Mouse (Mus musculus) hindbrain, postnatal 0 days (tissue): ENCODE measurements at regions not wholly inside any gene's neighbourhood (a gene's known extent, or its start where the extent isn't known, plus 50 kb on each side); places are given as distances from the start of the nearest gene placed in this dataset.
"Not testable (repeated sequence)": the region's sequence is repeated elsewhere in the genome, so short reads cannot be mapped to it uniquely, and the experiment has no call there.

Experiments used
- ATAC-seq: fragments of 200-750 bp; cut with Nextera tagmentation; 2 replicates; pipeline ENCODE4 v1.8.0; 2017; ENCODE audit warnings: mild to moderate bottlenecking, moderate TSS enrichment, moderate library complexity
- DNase-seq: peaks from one replicate; pipeline ENCODE4 v3.0.0-alpha.2; 2015; ENCODE audit warnings: low spot score
- H3K27ac ChIP-seq: fragments of 300-500 bp; sonication (generic); 2 replicates; pipeline ENCODE4 v1.5.1; 2014; ENCODE audit warnings: mild to moderate bottlenecking
- H3K27me3 ChIP-seq: fragments of 300-500 bp; sonication (generic); 2 replicates; pipeline ENCODE4 v1.6.1; 2014; ENCODE audit warnings: low read length, mixed read lengths; ENCODE audit not compliant: insufficient read depth
- H3K36me3 ChIP-seq: fragments of 300-500 bp; sonication (generic); 2 replicates; pipeline ENCODE4 v1.6.1; 2014; ENCODE audit warnings: low read length, mixed read lengths; ENCODE audit not compliant: insufficient read depth
- H3K4me1 ChIP-seq: fragments of 300-500 bp; sonication (generic); 2 replicates; pipeline ENCODE4 v1.6.1; 2014; ENCODE audit warnings: antibody characterized with exemption, low read length, mixed read lengths; ENCODE audit not compliant: insufficient read depth
- H3K4me2 ChIP-seq: fragments of 300-500 bp; sonication (generic); 2 replicates; pipeline ENCODE4 v1.6.1; 2014; ENCODE audit warnings: low read depth, mild to moderate bottlenecking, low read length, moderate library complexity, mixed read lengths
- H3K4me3 ChIP-seq: fragments of 300-500 bp; sonication (generic); 2 replicates; pipeline ENCODE4 v1.5.1; 2014; ENCODE audit warnings: low read length
- H3K9ac ChIP-seq: fragments of 300-500 bp; sonication (generic); replicated peaks from 2 replicates; pipeline ENCODE4 v1.6.1; 2014; ENCODE audit warnings: mild to moderate bottlenecking, low read length, moderate library complexity, mixed read lengths
- H3K9me3 ChIP-seq: fragments of 300-500 bp; sonication (generic); 2 replicates; pipeline ENCODE4 v1.6.1; 2016; ENCODE audit warnings: low read length, mixed read lengths
- CTCF ChIP-seq: IDR thresholded peaks from 2 replicates; pipeline ENCODE4 v1.5.1; 2016; ENCODE audit warnings: antibody characterized with exemption, control low read depth, low read depth
- WGBS: fragments of 180-500 bp; shearing (Covaris S2); extraction: QIAGEN DNeasy Blood & Tissue Kit; methylation state at CpG from one replicate; pipeline ENCODE4 v1.1.7; 2014; 5-methylcytosine and 5-hydroxymethylcytosine counted together

- Histone ChIP-seq H3K4me2 (no peak overlapping the region), H3K36me3 (no peaks in the 10 kb centered on the region), H3K27me3 (no peaks in the 10 kb centered on the region), H3K9ac (no peak overlapping the region), H3K4me1 (no peaks in the 10 kb centered on the region), H3K27ac (no peak overlapping the region), H3K9me3 (no peaks in the 10 kb centered on the region), H3K4me3 (no peak overlapping the region)
- no peak for DNase-seq
- TF ChIP-seq CTCF: no peak
- ATAC-seq: no peak
- WGBS: 60% methylated on average over 4 of the region's 4 CpGs
Measured at GRCm38 (mm10) chr17:63719771-63720170, 143.1 kb upstream of the Fer start.

GRCm38 (mm10) chr17:63720883-63721282, 142.0 kb upstream of the Fer start:
- DNase-seq (peak; percentile 47), ATAC-seq (peak; percentile 58; the same call in 1 of the 2 replicates)
- 37% methylated on average over 4 of the region's 4 CpGs for WGBS
- no peaks in the 10 kb centered on the region for H3K4me1 ChIP-seq
- TF ChIP-seq CTCF: peak; percentile 64
- no peaks in the 10 kb centered on the region for H3K9me3 ChIP-seq
- H3K4me2 ChIP-seq: no peak overlapping the region
- H3K36me3 ChIP-seq: no peaks in the 10 kb centered on the region
- no peak overlapping the region for H3K9ac ChIP-seq
- no peaks in the 10 kb centered on the region for H3K27me3 ChIP-seq
- no peak overlapping the region for H3K4me3 ChIP-seq
- H3K27ac ChIP-seq: no peak overlapping the region

- Histone ChIP-seq H3K27ac (no peak overlapping the region), H3K4me2 (no peak overlapping the region), H3K9me3 (no peaks in the 10 kb centered on the region), H3K27me3 (no peaks in the 10 kb centered on the region), H3K36me3 (no peaks in the 10 kb centered on the region), H3K9ac (no peak overlapping the region), H3K4me1 (no peaks in the 10 kb centered on the region), H3K4me3 (no peak overlapping the region)
- no peak for ATAC-seq
- DNase-seq: no peak
- WGBS: 74% methylated on average over 12 of the region's 12 CpGs
- TF ChIP-seq CTCF: no peak
Measured at GRCm38 (mm10) chr17:63722434-63723004, 140.3 kb upstream of the Fer start.

- no peak overlapping the region for H3K27ac ChIP-seq
- H3K4me3 ChIP-seq: no peak overlapping the region
- no peak overlapping the region for H3K4me2 ChIP-seq
- no peak for DNase-seq
- TF ChIP-seq CTCF: no peak
- ATAC-seq: no peak
- H3K9me3 ChIP-seq: no peaks in the 10 kb centered on the region
- H3K27me3 ChIP-seq: no peaks in the 10 kb centered on the region
- no peaks in the 10 kb centered on the region for H3K36me3 ChIP-seq
- 96% methylated on average over 1 of the region's 1 CpGs for WGBS
- H3K4me1 ChIP-seq: no peaks in the 10 kb centered on the region
- no peak overlapping the region for H3K9ac ChIP-seq
Measured at GRCm38 (mm10) chr17:63738206-63738605, 124.7 kb upstream of the Fer start.

GRCm38 (mm10) chr17:63739710-63740109, 123.2 kb upstream of the Fer start:
- DNase-seq: no peak
- Histone ChIP-seq H3K9ac (no peak overlapping the region), H3K4me1 (no peaks in the 10 kb centered on the region), H3K36me3 (no peaks in the 10 kb centered on the region), H3K4me3 (no peak overlapping the region), H3K27ac (no peak overlapping the region), H3K4me2 (no peak overlapping the region), H3K27me3 (no peaks in the 10 kb centered on the region), H3K9me3 (no peaks in the 10 kb centered on the region)
- TF ChIP-seq CTCF: no peak
- WGBS: 72% methylated on average over 2 of the region's 2 CpGs
- no peak for ATAC-seq

- DNase-seq, H3K4me1 ChIP-seq, H3K9ac ChIP-seq, H3K9me3 ChIP-seq, H3K4me2 ChIP-seq, H3K36me3 ChIP-seq, H3K4me3 ChIP-seq, H3K27me3 ChIP-seq, ATAC-seq, H3K27ac ChIP-seq: not testable (repeated sequence)
- WGBS: 93% methylated on average over 5 of the region's 10 CpGs
Measured at GRCm38 (mm10) chr17:63749257-63749656, 113.6 kb upstream of the Fer start.

GRCm38 (mm10) chr17:63754399-63754798, 108.5 kb upstream of the Fer start:
- TF ChIP-seq CTCF: no peak
- DNase-seq (no peak), ATAC-seq (no peak)
- H3K27ac ChIP-seq: no peak overlapping the region
- 85% methylated on average over 2 of the region's 2 CpGs for WGBS
- peaks cover 9% of the 10 kb centered on the region; the same call in 1 of the 2 replicates for H3K4me1 ChIP-seq
- H3K36me3 ChIP-seq: no peaks in the 10 kb centered on the region
- no peaks in the 10 kb centered on the region for H3K27me3 ChIP-seq
- no peaks in the 10 kb centered on the region for H3K9me3 ChIP-seq
- no peak overlapping the region for H3K9ac ChIP-seq
- H3K4me3 ChIP-seq: no peak overlapping the region
- no peak overlapping the region for H3K4me2 ChIP-seq
